In the genomic region with DNA sequence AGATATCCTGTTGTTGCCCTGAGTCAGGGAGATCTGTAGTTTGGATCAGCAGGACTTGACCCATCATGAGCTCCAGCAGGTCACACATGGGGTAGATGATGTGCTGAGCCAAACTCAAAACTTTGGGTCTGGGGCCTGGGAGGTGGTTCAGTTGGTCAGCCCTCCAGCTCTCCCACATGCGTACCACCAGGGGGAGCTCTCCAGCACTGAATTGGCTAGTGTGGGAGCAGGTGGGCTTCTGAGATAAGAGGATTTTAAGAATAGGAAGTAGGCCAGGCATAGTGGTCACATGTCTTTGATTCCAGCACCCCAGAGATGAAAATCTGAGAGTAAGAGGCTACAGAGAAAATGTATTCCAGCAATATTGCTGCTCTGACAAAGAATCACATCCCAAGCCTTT, we compare ENCODE assay signal across 8 mouse cellular contexts. TPM values are rescaled to one million over a fixed set of nuclear protein-coding genes. Genes with fewer than 3 reads are reported as not detected.
DNase-seq lines count a peak whose midpoint lies in the region; ATAC-seq and TF ChIP-seq lines count a peak whose summit lies in the region.

No protein-coding gene starts in this region.

- H3K9ac ChIP-seq in liver, embryonic 11.5 days (ENCODE audit: low read depth, low read length): no peak overlapping the region

- no peaks in the 10 kb centered on the region for H3K9me3 ChIP-seq in liver, embryonic 11.5 days (ENCODE audit: control insufficient read depth, low read length)

- H3K4me2 ChIP-seq in liver, embryonic 11.5 days: no peak overlapping the region

- peak; percentile 39; the same call in 1 of the 2 replicates for ATAC-seq in liver, embryonic 11.5 days (replicated peaks; ENCODE audit: low FRiP score)

- TF ChIP-seq POLR2A in brain, embryonic 14.5 days (IDR thresholded peaks at IDR 0.05; ENCODE audit: borderline replicate concordance, extremely low read depth, insufficient read depth, insufficient read length, poor library complexity, severe bottlenecking): no peak

- H3K4me1 ChIP-seq in liver, embryonic 11.5 days (replicated peaks; ENCODE audit: control insufficient read depth, insufficient read depth, low read length): no peaks in the 10 kb centered on the region

- TF ChIP-seq CTCF in brain, embryonic 14.5 days (IDR thresholded peaks at IDR 0.05; ENCODE audit: borderline replicate concordance, extremely low read depth, insufficient read depth, insufficient read length): peak; percentile 80

- 6% methylated on average over 1 of the region's 1 CpGs for WGBS in liver, embryonic 11.5 days

- H3K36me3 ChIP-seq in liver, embryonic 11.5 days (ENCODE audit: control insufficient read depth, insufficient read depth, low read length): no peaks in the 10 kb centered on the region

- DNase-seq in cerebellum, adult 11 months: peak; percentile 23
- no peak for DNase-seq in cerebellum, adult 9-10 months
- peak; percentile 60 to 63 for DNase-seq in kidney, postnatal 4 days
- DNase-seq in kidney, adult 8-10 months: no peak
- DNase-seq in brain, embryonic 14.5 days (ENCODE audit: low read depth): peak; percentile 69
- peak; percentile 56 for DNase-seq in liver, embryonic 11.5 days (ENCODE audit: low spot score)
- DNase-seq in thymus, postnatal 14 days: peak; percentile 50
- DNase-seq in yolk sac, embryonic 10.5 days (ENCODE audit: low spot score): no peak

- H3K4me3 ChIP-seq in liver, embryonic 11.5 days (ENCODE audit: low read depth, low read length): no peak overlapping the region

- H3K27me3 ChIP-seq in liver, embryonic 11.5 days (replicated peaks; ENCODE audit: control insufficient read depth, insufficient read depth, low read length): no peaks in the 10 kb centered on the region

- H3K27ac ChIP-seq in liver, embryonic 11.5 days (ENCODE audit: low read depth, low read length): no peak overlapping the region

RNA-seq across cellular contexts. Expression of a gene that starts 11.8 kb away (rescaled TPM):
- polyA plus RNA-seq in brain, embryonic 14.5 days (2012; rRNA removed): 65.0 and 87.3 TPM in 2 replicates
- polyA plus RNA-seq in liver, embryonic 11.5 days (2014; fragmentation: Nextera tagmentation; extraction: Ambion mirVana): 44.8 and 46.7 TPM in 2 replicates

RNA-seq across cellular contexts. Expression of a gene that starts 14.9 kb away (rescaled TPM):
- 109 and 116 TPM in 2 replicates for polyA plus RNA-seq in brain, embryonic 14.5 days (2012; rRNA removed)
- polyA plus RNA-seq in liver, embryonic 11.5 days (2014; fragmentation: Nextera tagmentation; extraction: Ambion mirVana): 47.5 and 49.3 TPM in 2 replicates

RNA-seq across cellular contexts. Expression of a gene that starts 52.5 kb away (rescaled TPM):
- polyA plus RNA-seq in brain, embryonic 14.5 days (2012; rRNA removed): 11.8 and 15.5 TPM in 2 replicates
- 5.8 and 6.9 TPM in 2 replicates for polyA plus RNA-seq in liver, embryonic 11.5 days (2014; fragmentation: Nextera tagmentation; extraction: Ambion mirVana)

Comparison
In these comparisons a context has a peak if more than half of its experiments do, and no peak if none do; other contexts are left out.
1. DNase-seq: peak in cerebellum, adult 11 months (single experiment), kidney, postnatal 4 days (2 of 2), brain, embryonic 14.5 days (single experiment), liver, embryonic 11.5 days (single experiment) and thymus, postnatal 14 days (single experiment); none in cerebellum, adult 9-10 months (single experiment), kidney, adult 8-10 months (0 of 2) and yolk sac, embryonic 10.5 days (single experiment).